Mouse (Mus musculus): ENCODE data around the gene Fundc1. TPM values are rescaled to one million over a fixed set of nuclear protein-coding genes. Genes with fewer than 3 reads are reported as not detected.

Gene Fundc1
- 10 to 100 TPM in 1 of 2 experiments, 1 to 10 TPM in 1; 1.2 to 13.1 TPM for polyA plus RNA-seq (2012; fragmentation: generic; extraction: Trizol)

DNA sequence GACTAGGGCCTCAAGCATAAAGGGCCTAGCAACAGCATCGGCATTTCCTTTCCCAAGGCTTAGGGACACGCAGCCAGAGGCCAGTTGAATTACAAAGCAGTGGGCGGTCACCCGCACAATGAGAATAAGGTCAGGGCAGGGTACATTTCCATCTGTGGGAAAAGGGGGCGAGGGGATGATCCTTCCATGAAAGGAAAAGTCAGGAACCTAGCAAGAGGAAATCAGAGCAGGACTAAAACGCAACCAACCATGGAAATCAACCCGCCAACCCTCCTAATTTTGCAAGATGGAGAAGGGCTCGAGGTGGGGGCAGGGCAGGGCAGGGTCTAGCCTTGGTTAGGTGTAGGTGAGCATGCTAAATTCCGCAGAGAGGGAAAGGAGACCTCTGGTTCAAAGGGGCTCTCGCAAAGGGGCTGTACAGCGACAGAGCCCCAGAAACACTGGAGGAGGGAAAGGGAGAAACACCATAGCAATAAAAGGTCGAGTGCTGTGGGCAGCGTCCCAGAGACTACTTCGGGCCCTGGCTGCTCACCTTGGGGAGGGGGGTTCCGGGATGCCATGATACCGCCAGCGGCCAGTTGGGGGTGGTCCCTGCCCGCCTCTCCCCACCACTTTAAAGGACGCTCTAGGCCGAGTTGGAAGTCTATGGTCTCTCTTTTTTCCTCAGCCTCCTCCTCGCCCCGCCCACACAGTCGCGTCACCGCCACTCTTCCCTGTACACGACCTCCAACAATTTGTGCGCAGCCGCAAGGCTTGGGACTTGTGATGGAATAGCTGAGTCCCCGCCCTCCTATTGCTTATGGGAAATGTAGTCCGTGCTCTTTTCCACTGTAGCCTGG lies at the start of gene Fundc1:
Fundc1 (minus strand) TSS at position 705 of the 839 bp plus-strand sequence.

All from C3H10T1/2 (cell line).